Mouse (Mus musculus) C2C12 (cell line): ENCODE data around the gene Dync1i1.

Experiments
- CTCF ChIP-seq: IDR thresholded peaks from one replicate; pipeline ENCODE4 v1.5.1; 2011; ENCODE audit not compliant: control insufficient read depth, insufficient read depth, insufficient read length
- FOSL1 ChIP-seq: IDR thresholded peaks from one replicate; pipeline ENCODE4 v1.8.0; 2011; ENCODE audit warnings: mild to moderate bottlenecking, low read length; ENCODE audit not compliant: poor library complexity, insufficient read depth, severe bottlenecking
- MAX ChIP-seq: IDR thresholded peaks from one replicate; pipeline ENCODE4 v1.6.1; 2011; ENCODE audit warnings: mild to moderate bottlenecking, control low read depth

GRCm38 (mm10) chr6:5915028-5915427 is 189.6 kb downstream of the Dync1i1 start:
- no peak for TF ChIP-seq CTCF
- no peak for TF ChIP-seq MAX
- no peak for TF ChIP-seq FOSL1
